Mouse (Mus musculus) limb, embryonic 11.5 days (tissue): ENCODE measurements around the gene Bbs10. TPM values are rescaled to one million over a fixed set of nuclear protein-coding genes. Genes with fewer than 3 reads are reported as not detected.

ENCODE experiments used
- ATAC-seq: fragments of 200-750 bp; cut with Nextera tagmentation; 2 replicates; pipeline ENCODE4 v1.8.0; 2017; ENCODE audit warnings: low read depth; ENCODE audit not compliant: insufficient number of reproducible peaks, low FRiP score, low TSS enrichment
- DNase-seq: peaks from one replicate; pipeline ENCODE4 v3.0.0-alpha.2; 2015; ENCODE audit warnings: low spot score
- H3K27ac ChIP-seq: fragments of 300-500 bp; sonication (generic); replicated peaks from 2 replicates; pipeline ENCODE4 v1.5.1; 2014; ENCODE audit warnings: low read depth, mild to moderate bottlenecking, low read length
- H3K27me3 ChIP-seq: fragments of 300-500 bp; sonication (generic); 2 replicates; pipeline ENCODE4 v1.6.1; 2014; ENCODE audit warnings: mild to moderate bottlenecking, low read length, mixed read lengths; ENCODE audit not compliant: control insufficient read depth, insufficient read depth
- H3K36me3 ChIP-seq: fragments of 300-500 bp; sonication (generic); 2 replicates; pipeline ENCODE4 v1.6.1; 2014; ENCODE audit warnings: mild to moderate bottlenecking, low read length, moderate library complexity, mixed read lengths; ENCODE audit not compliant: control insufficient read depth, insufficient read depth
- H3K4me1 ChIP-seq: fragments of 300-500 bp; sonication (generic); 2 replicates; pipeline ENCODE4 v1.6.1; 2014; ENCODE audit warnings: low read length, mixed read lengths; ENCODE audit not compliant: control insufficient read depth, insufficient read depth
- H3K4me2 ChIP-seq: fragments of 300-500 bp; sonication (generic); 2 replicates; pipeline ENCODE4 v1.6.1; 2014; ENCODE audit warnings: low read depth, mild to moderate bottlenecking, moderate library complexity; ENCODE audit not compliant: severe bottlenecking
- H3K4me3 ChIP-seq: fragments of 300-500 bp; sonication (generic); 2 replicates; pipeline ENCODE4 v1.5.1; 2014; ENCODE audit warnings: low read depth, low read length
- H3K9ac ChIP-seq: fragments of 300-500 bp; sonication (generic); 2 replicates; pipeline ENCODE4 v1.6.1; 2014; ENCODE audit warnings: mild to moderate bottlenecking, low read length
- H3K9me3 ChIP-seq: fragments of 300-500 bp; sonication (generic); 2 replicates; pipeline ENCODE4 v1.6.1; 2016; ENCODE audit warnings: low read length; ENCODE audit not compliant: control insufficient read depth
- WGBS: fragments of 180-500 bp; shearing (Covaris S2); extraction: QIAGEN DNeasy Blood & Tissue Kit; methylation state at CpG from one replicate; pipeline ENCODE4 v1.1.7; 2014; 5-methylcytosine and 5-hydroxymethylcytosine counted together
- polyA plus RNA-seq: library from polyadenylated mRNA; unstranded; fragments of >200 nt; fragmentation: Nextera tagmentation; extraction: Ambion mirVana; gene quantifications from 2 replicates; pipeline ENCODE4 v1.2.1, GENCODE M21; 2014

Bbs10 gene
- polyA plus RNA-seq, 1 experiment from 2014 or later: 8.7 TPM

GRCm38 (mm10) chr10:111335517-111336352, 37.3 kb downstream of the Bbs10 start:
- H3K4me1 ChIP-seq: no peaks in the 10 kb centered on the region
- no peaks in the 10 kb centered on the region for H3K36me3 ChIP-seq
- H3K4me3 ChIP-seq: no peak overlapping the region
- H3K27me3 ChIP-seq: no peaks in the 10 kb centered on the region
- DNase-seq (peak; percentile 61), ATAC-seq (no peak; the same call in 1 of the 2 replicates)
- H3K9ac ChIP-seq: 0 out of 2 replicates have a peak overlapping the region, but pooled peaks have one; percentile 0
- 16% methylated on average over 29 of the region's 29 CpGs for WGBS
- no peak overlapping the region for H3K27ac ChIP-seq
- peak overlapping the region; percentile 48 for H3K4me2 ChIP-seq
- H3K9me3 ChIP-seq: no peaks in the 10 kb centered on the region

- Histone ChIP-seq H3K36me3 (no peaks in the 10 kb centered on the region), H3K9me3 (no peaks in the 10 kb centered on the region), H3K27me3 (no peaks in the 10 kb centered on the region), H3K4me3 (no peak overlapping the region), H3K4me1 (no peaks in the 10 kb centered on the region), H3K4me2 (peak overlapping the region; percentile 48), H3K9ac (no peak overlapping the region), H3K27ac (no peak overlapping the region)
- ATAC-seq: no peak
- no peak for DNase-seq
- 8% methylated on average over 10 of the region's 10 CpGs for WGBS
Observed at GRCm38 (mm10) chr10:111336353-111336713, 37.9 kb downstream of the Bbs10 start.

- Histone ChIP-seq H3K27ac (no peak overlapping the region), H3K4me3 (no peak overlapping the region), H3K9me3 (no peaks in the 10 kb centered on the region), H3K4me1 (no peaks in the 10 kb centered on the region), H3K9ac (no peak overlapping the region), H3K27me3 (no peaks in the 10 kb centered on the region), H3K4me2 (no peak overlapping the region), H3K36me3 (no peaks in the 10 kb centered on the region)
- ATAC-seq: no peak
- 54% methylated on average over 11 of the region's 11 CpGs for WGBS
- no peak for DNase-seq
Observed at GRCm38 (mm10) chr10:111339296-111339695, 40.8 kb downstream of the Bbs10 start.

GRCm38 (mm10) chr10:111341761-111342160, 43.3 kb downstream of the Bbs10 start:
- Histone ChIP-seq H3K36me3 (no peaks in the 10 kb centered on the region), H3K27me3 (no peaks in the 10 kb centered on the region), H3K9ac (no peak overlapping the region), H3K4me1 (no peaks in the 10 kb centered on the region), H3K4me3 (no peak overlapping the region), H3K27ac (no peak overlapping the region), H3K9me3 (no peaks in the 10 kb centered on the region), H3K4me2 (no peak overlapping the region)
- DNase-seq: no peak
- 85% methylated on average over 7 of the region's 7 CpGs for WGBS
- no peak for ATAC-seq

GRCm38 (mm10) chr10:111343555-111343954, 45.1 kb downstream of the Bbs10 start:
- Histone ChIP-seq H3K4me2 (no peak overlapping the region), H3K9ac (no peak overlapping the region), H3K4me3 (no peak overlapping the region), H3K4me1 (no peaks in the 10 kb centered on the region), H3K36me3 (no peaks in the 10 kb centered on the region), H3K27ac (no peak overlapping the region), H3K9me3 (no peaks in the 10 kb centered on the region), H3K27me3 (no peaks in the 10 kb centered on the region)
- ATAC-seq: no peak
- 91% methylated on average over 5 of the region's 5 CpGs for WGBS
- no peak for DNase-seq

- Histone ChIP-seq H3K4me1 (no peaks in the 10 kb centered on the region), H3K9ac (no peak overlapping the region), H3K36me3 (no peaks in the 10 kb centered on the region), H3K27ac (no peak overlapping the region), H3K27me3 (no peaks in the 10 kb centered on the region), H3K9me3 (no peaks in the 10 kb centered on the region), H3K4me3 (no peak overlapping the region), H3K4me2 (no peak overlapping the region)
- no peak for DNase-seq
- no peak for ATAC-seq
- 24% methylated on average over 2 of the region's 2 CpGs for WGBS
Observed at GRCm38 (mm10) chr10:111348263-111348662, 49.8 kb downstream of the Bbs10 start.

Other genes with a start within 250 kb of the Bbs10 start
- gene Osbpl8, start 133.9 kb upstream of the Bbs10 start, polyA plus RNA-seq: 9.1 and 10.4 TPM in 2 replicates
- gene Nap1l1, start 174.5 kb downstream of the Bbs10 start, polyA plus RNA-seq: 415 and 416 TPM in 2 replicates
- gene Phlda1, start 207.6 kb downstream of the Bbs10 start, polyA plus RNA-seq: 29.1 and 29.6 TPM in 2 replicates